Mouse (Mus musculus) stomach, postnatal 0 days (tissue): ENCODE data around the gene Camk2b. TPM values are rescaled to one million over a fixed set of nuclear protein-coding genes. Genes with fewer than 3 reads are reported as not detected.

Experiments used
- ATAC-seq: fragments of 200-750 bp; cut with Nextera tagmentation; 2 replicates; pipeline ENCODE4 v1.8.0; 2017; ENCODE audit not compliant: low FRiP score, low TSS enrichment
- DNase-seq: peaks from one replicate; pipeline ENCODE4 v3.0.0-alpha.2; 2016; ENCODE audit warnings: low spot score
- H3K27ac ChIP-seq: fragments of 300-500 bp; sonication (generic); replicated peaks from 2 replicates; pipeline ENCODE4 v1.5.1; 2014; ENCODE audit warnings: mild to moderate bottlenecking, control low read depth
- H3K27me3 ChIP-seq: fragments of 300-500 bp; sonication (generic); 2 replicates; pipeline ENCODE4 v1.6.1; 2014; ENCODE audit warnings: low read length; ENCODE audit not compliant: control insufficient read depth, insufficient read depth
- H3K36me3 ChIP-seq: fragments of 300-500 bp; sonication (generic); 2 replicates; pipeline ENCODE4 v1.6.1; 2014; ENCODE audit warnings: low read length, mixed read lengths; ENCODE audit not compliant: control insufficient read depth, insufficient read depth
- H3K4me1 ChIP-seq: fragments of 300-500 bp; sonication (generic); replicated peaks from 2 replicates; pipeline ENCODE4 v1.6.1; 2014; ENCODE audit warnings: antibody characterized with exemption; ENCODE audit not compliant: control insufficient read depth, insufficient read depth
- H3K4me2 ChIP-seq: fragments of 300-500 bp; sonication (generic); replicated peaks from 2 replicates; pipeline ENCODE4 v1.6.1; 2014; ENCODE audit warnings: low read depth, mild to moderate bottlenecking, control low read depth, moderate library complexity
- H3K4me3 ChIP-seq: fragments of 300-500 bp; sonication (generic); 2 replicates; pipeline ENCODE4 v1.5.1; 2014; ENCODE audit warnings: low read depth, low read length, control low read depth
- H3K9ac ChIP-seq: fragments of 300-500 bp; sonication (generic); 2 replicates; pipeline ENCODE4 v1.6.1; 2014; ENCODE audit warnings: mild to moderate bottlenecking, low read length, control low read depth, mixed read lengths
- H3K9me3 ChIP-seq: fragments of 300-500 bp; sonication (generic); 2 replicates; pipeline ENCODE4 v1.6.1; 2016; ENCODE audit warnings: low read length; ENCODE audit not compliant: control insufficient read depth
- CTCF ChIP-seq: IDR thresholded peaks from 2 replicates; pipeline ENCODE4 v1.5.1; 2016; ENCODE audit warnings: antibody characterized with exemption, low read depth, mild to moderate bottlenecking, moderate library complexity
- EP300 ChIP-seq: optimal IDR thresholded peaks from 2 replicates; pipeline ENCODE3; 2016; ENCODE audit warnings: antibody characterized with exemption
- WGBS: fragments of 180-500 bp; shearing (Covaris S2); extraction: QIAGEN DNeasy Blood & Tissue Kit; methylation state at CpG from one replicate; pipeline ENCODE4 v1.1.7; 2014; 5-methylcytosine and 5-hydroxymethylcytosine counted together
- polyA plus RNA-seq: library from polyadenylated mRNA; unstranded; fragments of >200 nt; fragmentation: Nextera tagmentation; extraction: Ambion mirVana; gene quantifications from 2 replicates; pipeline ENCODE4 v1.2.1, GENCODE M21; 2015

The Camk2b gene
- polyA plus RNA-seq, 1 experiment from 2014 or later, result 4.2 TPM

DNA sequence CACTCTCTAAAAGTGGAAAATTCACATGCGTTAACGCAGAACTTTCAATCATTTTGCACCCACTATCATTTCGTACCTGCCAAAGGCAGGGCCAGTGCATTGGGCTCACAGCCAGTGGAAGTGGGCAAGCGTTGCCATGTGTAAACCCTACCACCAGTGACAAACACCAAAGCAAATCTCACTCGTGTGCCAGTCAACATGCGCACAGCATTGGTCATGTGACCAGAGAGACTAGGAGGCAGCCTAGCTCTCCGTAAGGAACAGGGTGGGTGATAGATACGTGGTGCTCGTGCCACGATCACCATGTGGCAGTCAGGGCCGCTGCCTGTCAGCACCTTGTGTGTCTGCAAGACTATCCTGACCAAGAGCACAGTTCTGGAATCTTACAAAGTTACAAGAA lies 3.8 kb downstream of the Camk2b start:
- no peak overlapping the region for H3K27ac ChIP-seq
- peaks cover 16% of the 10 kb centered on the region for H3K27me3 ChIP-seq
- H3K4me3 ChIP-seq, result no peak overlapping the region
- no peaks in the 10 kb centered on the region for H3K9me3 ChIP-seq
- H3K9ac ChIP-seq, result no peak overlapping the region
- WGBS, result 86% methylated on average over 11 of the region's 11 CpGs
- H3K36me3 ChIP-seq, result no peaks in the 10 kb centered on the region
- H3K4me1 ChIP-seq, result no peaks in the 10 kb centered on the region
- no peak for DNase-seq
- no peak for ATAC-seq
- no peak overlapping the region for H3K4me2 ChIP-seq
- TF ChIP-seq CTCF, result no peak
- no peak for TF ChIP-seq EP300

DNA sequence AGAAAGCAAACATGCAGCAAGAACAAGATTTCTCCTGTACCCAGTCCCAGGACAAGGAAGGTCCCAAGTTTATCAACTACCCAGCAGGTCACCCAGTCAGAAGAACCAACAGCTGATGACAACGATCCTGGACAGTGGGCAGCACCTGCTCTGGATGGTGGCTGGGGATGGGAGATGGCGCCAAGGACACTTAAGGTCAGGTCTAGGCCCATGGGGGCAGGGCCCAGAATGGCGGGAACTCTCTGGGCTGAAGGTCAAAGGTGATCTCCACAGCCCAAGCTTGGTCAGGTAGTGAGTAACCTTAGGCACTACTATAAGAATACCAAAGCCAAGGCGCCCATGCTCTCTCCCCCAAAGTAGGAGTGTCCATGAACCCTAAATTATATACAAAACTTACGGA lies 4.3 kb downstream of the Camk2b start:
- WGBS, result 77% methylated on average over 5 of the region's 5 CpGs
- no peak for ATAC-seq
- TF ChIP-seq CTCF (no peak), EP300 (no peak)
- no peak overlapping the region for H3K4me3 ChIP-seq
- H3K4me1 ChIP-seq, result no peaks in the 10 kb centered on the region
- no peak overlapping the region for H3K27ac ChIP-seq
- DNase-seq, result no peak
- H3K9me3 ChIP-seq, result no peaks in the 10 kb centered on the region
- H3K9ac ChIP-seq, result no peak overlapping the region
- H3K27me3 ChIP-seq, result peaks cover 13% of the 10 kb centered on the region
- no peak overlapping the region for H3K4me2 ChIP-seq
- H3K36me3 ChIP-seq, result no peaks in the 10 kb centered on the region

DNA sequence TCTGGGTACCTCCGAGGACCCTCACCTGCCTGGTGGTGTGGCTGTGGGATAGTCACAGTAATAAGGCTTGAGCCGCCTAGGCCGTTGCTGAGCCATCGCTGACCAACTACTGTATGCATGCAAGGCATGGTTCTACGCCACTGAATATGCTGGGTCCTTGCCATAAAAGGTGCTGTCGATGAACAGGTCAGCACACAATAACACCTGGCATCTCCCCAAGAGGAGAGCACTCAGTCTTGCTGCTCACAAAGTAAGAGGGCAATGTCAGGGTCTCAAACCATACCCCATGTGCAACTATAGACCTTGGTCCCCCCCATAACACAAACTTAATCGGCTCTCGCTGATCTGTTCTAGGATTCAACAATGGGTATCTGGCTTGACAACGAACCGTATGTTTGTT lies 7.0 kb downstream of the Camk2b start:
- Histone ChIP-seq H3K4me2 (no peak overlapping the region), H3K9ac (no peak overlapping the region), H3K9me3 (no peaks in the 10 kb centered on the region), H3K27me3 (no peaks in the 10 kb centered on the region), H3K4me1 (no peaks in the 10 kb centered on the region), H3K27ac (no peak overlapping the region), H3K36me3 (no peaks in the 10 kb centered on the region), H3K4me3 (no peak overlapping the region)
- TF ChIP-seq CTCF, result no peak
- TF ChIP-seq EP300, result no peak
- ATAC-seq (no peak), DNase-seq (no peak)
- 93% methylated on average over 10 of the region's 10 CpGs for WGBS

DNA sequence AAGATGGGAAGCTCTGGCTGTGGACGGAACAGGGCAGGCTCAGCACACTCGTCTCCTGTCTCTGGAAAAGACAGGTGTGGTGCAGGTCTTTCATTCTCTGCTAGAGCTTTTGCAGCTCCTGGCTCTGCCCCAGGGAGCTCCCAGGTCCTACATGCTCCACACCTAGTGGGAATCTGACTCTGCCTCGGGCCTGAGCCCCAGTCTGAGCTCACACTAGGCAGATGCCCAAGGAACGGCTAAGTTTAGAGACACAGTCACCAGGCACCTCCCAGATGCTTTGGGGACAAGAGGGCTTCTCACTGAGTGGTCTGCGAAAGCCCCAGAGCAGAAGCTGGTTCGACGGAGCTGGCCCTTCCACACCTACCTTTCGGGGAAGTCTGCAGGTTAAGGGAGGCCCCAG lies 12.8 kb downstream of the Camk2b start:
- TF ChIP-seq EP300, result no peak
- TF ChIP-seq CTCF, result no peak

DNA sequence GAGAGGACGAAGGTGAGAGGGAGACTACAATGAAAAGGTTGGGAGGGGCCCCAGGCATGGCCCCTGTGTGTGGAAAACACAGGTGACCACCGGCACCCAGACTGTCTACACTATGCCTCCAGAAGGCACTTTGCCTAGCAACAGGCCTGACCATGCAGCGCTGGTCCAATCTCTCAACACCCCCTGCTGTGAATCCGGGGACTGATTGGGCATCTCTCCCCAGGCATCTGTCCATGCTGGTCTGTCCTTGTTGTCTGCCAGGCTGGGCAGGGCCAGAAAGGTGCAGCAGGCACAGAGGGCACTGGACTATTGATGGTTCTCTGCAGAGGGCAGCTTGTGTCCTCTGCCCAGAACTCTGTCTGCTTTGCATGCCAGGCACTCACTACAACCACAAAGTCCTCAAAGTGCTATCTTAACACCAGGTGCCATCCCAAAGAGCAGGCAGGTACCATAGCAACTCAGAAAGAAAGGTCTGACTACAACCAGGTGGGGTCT lies 16.0 kb downstream of the Camk2b start:
- H3K4me1 ChIP-seq, result no peaks in the 10 kb centered on the region
- DNase-seq, result no peak
- H3K4me2 ChIP-seq, result no peak overlapping the region
- no peaks in the 10 kb centered on the region for H3K36me3 ChIP-seq
- no peak for ATAC-seq
- WGBS, result 69% methylated on average over 4 of the region's 4 CpGs
- H3K27ac ChIP-seq, result no peak overlapping the region
- TF ChIP-seq EP300, result no peak
- TF ChIP-seq CTCF, result no peak
- no peak overlapping the region for H3K9ac ChIP-seq
- no peaks in the 10 kb centered on the region for H3K9me3 ChIP-seq
- H3K4me3 ChIP-seq, result no peak overlapping the region
- H3K27me3 ChIP-seq, result no peaks in the 10 kb centered on the region

More for the DNA sequence above, 12.8 kb downstream of the Camk2b start:
- no peak overlapping the region for H3K4me3 ChIP-seq
- H3K4me2 ChIP-seq, result no peak overlapping the region
- H3K36me3 ChIP-seq, result no peaks in the 10 kb centered on the region
- ATAC-seq (no peak), DNase-seq (no peak)
- H3K27ac ChIP-seq, result no peak overlapping the region
- H3K27me3 ChIP-seq, result no peaks in the 10 kb centered on the region
- 81% methylated on average over 8 of the region's 8 CpGs for WGBS
- no peak overlapping the region for H3K9ac ChIP-seq
- H3K4me1 ChIP-seq, result no peaks in the 10 kb centered on the region
- H3K9me3 ChIP-seq, result no peaks in the 10 kb centered on the region

DNA sequence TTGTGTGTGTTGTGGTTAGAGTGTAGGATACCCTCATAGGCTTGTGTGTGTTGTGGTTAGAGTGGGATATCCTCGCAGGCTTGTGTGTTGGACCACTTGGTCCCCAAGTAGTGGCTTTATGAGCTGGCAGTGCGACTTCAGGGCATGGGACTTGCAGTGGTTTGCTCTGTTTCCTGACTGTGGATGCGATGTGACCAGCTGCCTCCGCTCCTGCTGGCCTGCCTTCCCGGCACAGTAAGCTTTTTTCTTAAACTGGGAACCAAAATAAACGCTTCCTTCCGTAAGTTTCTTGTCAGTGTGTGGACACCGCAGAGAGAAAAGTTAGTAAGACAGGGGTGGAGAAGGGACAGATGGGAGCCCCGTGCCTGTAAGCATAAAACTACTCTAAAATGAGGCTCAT lies 18.0 kb downstream of the Camk2b start:
- Histone ChIP-seq H3K9ac (no peak overlapping the region), H3K4me3 (no peak overlapping the region), H3K4me1 (no peaks in the 10 kb centered on the region), H3K36me3 (no peaks in the 10 kb centered on the region), H3K27ac (no peak overlapping the region), H3K9me3 (no peaks in the 10 kb centered on the region), H3K4me2 (no peak overlapping the region), H3K27me3 (no peaks in the 10 kb centered on the region)
- TF ChIP-seq EP300, result no peak
- TF ChIP-seq CTCF, result no peak
- 60% methylated on average over 9 of the region's 9 CpGs for WGBS
- no peak for DNase-seq
- ATAC-seq, result no peak
